In the genomic region with DNA sequence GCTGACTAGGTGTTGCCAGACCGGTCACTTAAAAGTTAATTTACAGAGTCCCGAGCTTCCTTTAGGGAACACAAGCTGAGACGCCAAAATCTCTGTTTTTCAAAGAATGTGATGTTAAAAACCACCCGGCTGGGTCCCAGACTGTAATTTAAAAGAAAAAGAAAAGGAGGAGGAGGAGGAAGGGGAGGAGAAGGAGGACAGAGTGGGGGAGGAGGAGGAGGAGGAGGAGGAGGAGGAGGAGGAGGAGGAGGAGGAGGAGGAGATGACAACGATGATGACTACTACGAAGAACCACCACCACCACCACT, we compare ENCODE assay signal across 8 mouse cellular contexts. TPM values are rescaled to one million over a fixed set of nuclear protein-coding genes. Genes with fewer than 3 reads are reported as not detected.
A peak's percentile ranks its signal among the peaks of the same experiment; 100 is the strongest.
DNase-seq lines count a peak whose midpoint lies in the region; ATAC-seq and TF ChIP-seq lines count a peak whose summit lies in the region.

No protein-coding gene starts in this region.

- no peaks in the 10 kb centered on the region for H3K36me3 ChIP-seq in lung, embryonic 15.5 days
- H3K36me3 ChIP-seq in limb, embryonic 12.5 days, result no peaks in the 10 kb centered on the region
- no peaks in the 10 kb centered on the region for H3K36me3 ChIP-seq in stomach, embryonic 16.5 days (ENCODE audit: control insufficient read depth, insufficient read depth, low read length)

- peak overlapping the region; percentile 66 for H3K4me3 ChIP-seq in gastrocnemius, adult 2 months
- H3K4me3 ChIP-seq in lung, embryonic 15.5 days, result peak overlapping the region; percentile 19; the same call in 1 of the 2 replicates
- peak overlapping the region; percentile 32 for H3K4me3 ChIP-seq in limb, embryonic 12.5 days (replicated peaks)
- peak overlapping the region; percentile 30 for H3K4me3 ChIP-seq in stomach, embryonic 16.5 days (replicated peaks; ENCODE audit: low read length)

- H3K9ac ChIP-seq in lung, embryonic 15.5 days, result no peak overlapping the region
- no peak overlapping the region; the same call in 1 of the 2 replicates for H3K9ac ChIP-seq in limb, embryonic 12.5 days (replicated peaks)
- peak overlapping the region; percentile 47; the same call in 1 of the 2 replicates for H3K9ac ChIP-seq in stomach, embryonic 16.5 days (ENCODE audit: low read length)

- WGBS in lung, embryonic 15.5 days, result 10% methylated on average over 5 of the region's 6 CpGs
- 13% methylated on average over 6 of the region's 6 CpGs for WGBS in limb, embryonic 12.5 days
- 16% methylated on average over 6 of the region's 6 CpGs for WGBS in stomach, embryonic 16.5 days

- no peak for DNase-seq in gastrocnemius, adult 2 months
- DNase-seq in gastrocnemius, postnatal 25 days, result no peak
- DNase-seq in lung, postnatal 10 days, result no peak
- no peak for DNase-seq in urinary bladder, postnatal 4 days (ENCODE audit: low spot score in 2 of 2)
- no peak for DNase-seq in frontal cortex, adult 2 months (ENCODE audit: extremely low spot score in 1 of 2, low spot score in 1 of 2)

- intact Hi-C loops in gastrocnemius, adult 2 months (cut with DNase I), result loop anchor here (1.0 to 5.0 kb wide), 4 partner anchors 47 to 244 kb away; no protein-coding TSS in a partner anchor

- TF ChIP-seq CTCF in gastrocnemius, adult 2 months (IDR thresholded peaks at IDR 0.05), result no peak

- no peak for ATAC-seq in lung, embryonic 15.5 days (ENCODE audit: borderline replicate concordance, extremely low read depth, low FRiP score, low TSS enrichment)
- ATAC-seq in limb, embryonic 12.5 days (ENCODE audit: insufficient number of reproducible peaks, insufficient read depth, low FRiP score, low TSS enrichment, low read depth), result no peak; the same call in 1 of the 2 replicates
- ATAC-seq in stomach, embryonic 16.5 days (ENCODE audit: insufficient read depth, low FRiP score), result 0 out of 2 replicates have a peak, but pooled peaks have one; percentile 1

- H3K4me1 ChIP-seq in lung, embryonic 15.5 days, result peaks cover 43% of the 10 kb centered on the region
- H3K4me1 ChIP-seq in limb, embryonic 12.5 days (replicated peaks), result peaks cover 15% of the 10 kb centered on the region
- peaks cover 7% of the 10 kb centered on the region for H3K4me1 ChIP-seq in stomach, embryonic 16.5 days (ENCODE audit: control insufficient read depth, insufficient read depth, low read length)

- peak overlapping the region; percentile 83 for H3K27ac ChIP-seq in gastrocnemius, adult 2 months
- peak overlapping the region; percentile 51; the same call in 1 of the 2 replicates for H3K27ac ChIP-seq in lung, embryonic 15.5 days
- peak overlapping the region; percentile 89 for H3K27ac ChIP-seq in limb, embryonic 12.5 days
- peak overlapping the region; percentile 83 for H3K27ac ChIP-seq in stomach, embryonic 16.5 days (ENCODE audit: low read length)

- H3K27me3 ChIP-seq in lung, embryonic 15.5 days, result no peaks in the 10 kb centered on the region
- no peaks in the 10 kb centered on the region for H3K27me3 ChIP-seq in limb, embryonic 12.5 days
- H3K27me3 ChIP-seq in stomach, embryonic 16.5 days (ENCODE audit: control insufficient read depth, insufficient read depth, low read length), result no peaks in the 10 kb centered on the region

- no peaks in the 10 kb centered on the region for H3K9me3 ChIP-seq in lung, embryonic 15.5 days
- H3K9me3 ChIP-seq in limb, embryonic 12.5 days, result no peaks in the 10 kb centered on the region
- no peaks in the 10 kb centered on the region for H3K9me3 ChIP-seq in stomach, embryonic 16.5 days (replicated peaks; ENCODE audit: control insufficient read depth, low read length)

- peak overlapping the region; percentile 53 for H3K4me2 ChIP-seq in lung, embryonic 15.5 days
- peak overlapping the region; percentile 53 for H3K4me2 ChIP-seq in limb, embryonic 12.5 days
- H3K4me2 ChIP-seq in stomach, embryonic 16.5 days (ENCODE audit: low read depth, low read length), result peak overlapping the region; percentile 40

RNA-seq across cellular contexts. Expression of a gene that starts 30.3 kb away (rescaled TPM):
- total RNA-seq in gastrocnemius, adult 2 months (2021), result not detected
- total RNA-seq in gastrocnemius, postnatal 25 days (2021), result under 1 TPM in 1 of 2 experiments, not detected in 1; 0.54 TPM
- 0.36 and 0.62 TPM in 2 replicates for polyA plus RNA-seq in lung, embryonic 15.5 days (2015; fragmentation: Nextera tagmentation; extraction: Ambion mirVana)
- not detected in 2 replicates for polyA plus RNA-seq in limb, embryonic 12.5 days (2016; fragmentation: Nextera tagmentation; extraction: Ambion mirVana)
- 0.32 TPM in 1 of 2 replicates, not detected in the other for polyA plus RNA-seq in stomach, embryonic 16.5 days (2015; fragmentation: Nextera tagmentation; extraction: Ambion mirVana)
- 0.40 and 0.48 TPM in 2 replicates for polyA plus RNA-seq in frontal cortex, adult 2 months (2012; rRNA removed)

RNA-seq across cellular contexts. Expression of a gene that starts 41.4 kb away (rescaled TPM):
- total RNA-seq in gastrocnemius, adult 2 months (2021), result 1 to 10 TPM; 4.5 to 7.6 TPM
- total RNA-seq in gastrocnemius, postnatal 25 days (2021), result 1 to 10 TPM; 6.7 to 8.0 TPM
- 69.3 and 74.3 TPM in 2 replicates for polyA plus RNA-seq in lung, embryonic 15.5 days (2015; fragmentation: Nextera tagmentation; extraction: Ambion mirVana)
- 45.0 and 46.0 TPM in 2 replicates for polyA plus RNA-seq in limb, embryonic 12.5 days (2016; fragmentation: Nextera tagmentation; extraction: Ambion mirVana)
- polyA plus RNA-seq in stomach, embryonic 16.5 days (2015; fragmentation: Nextera tagmentation; extraction: Ambion mirVana), result 85.4 and 93.8 TPM in 2 replicates
- 32.7 and 35.9 TPM in 2 replicates for polyA plus RNA-seq in frontal cortex, adult 2 months (2012; rRNA removed)
